Mouse (Mus musculus) E14TG2a.4 (cell line): ENCODE results near the gene Ddrgk1.

Source experiments
- CTCF ChIP-seq: conservative IDR thresholded peaks from 2 replicates; pipeline ENCODE4 v1.5.1; 2014; ENCODE audit warnings: low read length
- POU5F1 ChIP-seq: IDR thresholded peaks from 2 replicates; pipeline ENCODE4 v1.6.1; 2014; ENCODE audit warnings: low read length, borderline replicate concordance

- no peak for TF ChIP-seq CTCF
- TF ChIP-seq POU5F1, result no peak
Observed at GRCm38 (mm10) chr2:130634739-130635411, 29.6 kb downstream of the Ddrgk1 start.
